Mouse (Mus musculus): ENCODE measurements around the gene Plcg1. TPM values are rescaled to one million over a fixed set of nuclear protein-coding genes. Genes with fewer than 3 reads are reported as not detected.

The Plcg1 gene
- polyA plus RNA-seq, 1 experiment from 2014 or later, result 68.8 TPM

Other genes starting within 250 kb of the Plcg1 start
- gene Top1, start 85.4 kb upstream of the Plcg1 start, polyA plus RNA-seq (2014; fragmentation: Nextera tagmentation; extraction: Ambion mirVana), result 83.2 and 83.5 TPM in 2 replicates
- 16.9 and 17.9 TPM in 2 replicates for gene Zhx3, start 141.7 kb downstream of the Plcg1 start, polyA plus RNA-seq (2014; fragmentation: Nextera tagmentation; extraction: Ambion mirVana)
- gene Lpin3, start 149.4 kb downstream of the Plcg1 start, polyA plus RNA-seq (2014; fragmentation: Nextera tagmentation; extraction: Ambion mirVana), result 0.14 and 0.34 TPM in 2 replicates
- gene Emilin3, start 181.0 kb downstream of the Plcg1 start, polyA plus RNA-seq (2014; fragmentation: Nextera tagmentation; extraction: Ambion mirVana), result 0.30 and 0.45 TPM in 2 replicates